28 mouse cellular contexts compared by ENCODE assay signal in genomic region chr11:70469764-70470163, GRCm38 (mm10). TPM values are rescaled to one million over a fixed set of nuclear protein-coding genes. Genes with fewer than 3 reads are reported as not detected.
A peak's percentile ranks its signal among the peaks of the same experiment; 100 is the strongest.
DNase-seq lines count a peak whose midpoint lies in the region; ATAC-seq lines count a peak whose summit lies in the region.
"Had no signal": no experiment of that assay in that cellular context is flagged by ENCODE, and none has a peak within 500 bp of the region (broad histone marks: within the 10 kb centered on the region; RNA-seq: fewer than 3 reads in every experiment).

No protein-coding gene starts in this region.

- no peak for ATAC-seq in heart, embryonic 13.5 days (ENCODE audit: extremely low read depth, insufficient number of reproducible peaks, low FRiP score, low TSS enrichment)
- no peak for ATAC-seq in intestine, embryonic 15.5 days
- ATAC-seq: forebrain, embryonic 14.5 days; forebrain, embryonic 16.5 days had no signal

- no peaks in the 10 kb centered on the region for H3K36me3 ChIP-seq in heart, embryonic 13.5 days
- no peaks in the 10 kb centered on the region for H3K36me3 ChIP-seq in heart, embryonic 10.5 days
- H3K36me3 ChIP-seq in macrophage (ENCODE audit: inconsistent target) = no peaks in the 10 kb centered on the region
- no peaks in the 10 kb centered on the region for H3K36me3 ChIP-seq in intestine, embryonic 15.5 days
- H3K36me3 ChIP-seq: embryonic facial prominence, embryonic 13.5 days; embryonic facial prominence, embryonic 15.5 days; forebrain, embryonic 10.5 days; forebrain, embryonic 12.5 days had no signal

- no peak overlapping the region for H3K9ac ChIP-seq in heart, embryonic 13.5 days
- H3K9ac ChIP-seq in intestine, embryonic 15.5 days = no peak overlapping the region
- H3K9ac ChIP-seq: embryonic facial prominence, embryonic 13.5 days; embryonic facial prominence, embryonic 15.5 days; forebrain, embryonic 12.5 days had no signal

- no peak overlapping the region for H3K4me2 ChIP-seq in heart, embryonic 13.5 days
- no peak overlapping the region for H3K4me2 ChIP-seq in intestine, embryonic 15.5 days (replicated peaks)
- H3K4me2 ChIP-seq: embryonic facial prominence, embryonic 13.5 days; embryonic facial prominence, embryonic 15.5 days; forebrain, embryonic 12.5 days had no signal

- DNase-seq in heart, adult 11 months = peak; percentile 80
- no peak for DNase-seq in heart, postnatal 4 days
- DNase-seq in heart, embryonic 10.5 days (ENCODE audit: low spot score) = no peak
- peak; percentile 87 for DNase-seq in 416B (ENCODE audit: low read depth)
- no peak for DNase-seq in layer of hippocampus, postnatal 10 days (ENCODE audit: low spot score in 2 of 2)
- DNase-seq: adrenal gland, adult 2 months; adrenal gland, postnatal 10 days; adrenal gland, postnatal 25 days; cerebellum, adult 18-20 months; cerebellum, adult 8-10 months; cerebellum, adult 9-11 months; cerebellum, postnatal 14 days; cerebellum, postnatal 36 days; embryo, embryonic 11 days had no signal

- H3K9me3 ChIP-seq in heart, embryonic 13.5 days = no peaks in the 10 kb centered on the region
- H3K9me3 ChIP-seq in heart, embryonic 10.5 days = no peaks in the 10 kb centered on the region
- no peaks in the 10 kb centered on the region for H3K9me3 ChIP-seq in intestine, embryonic 15.5 days
- H3K9me3 ChIP-seq: embryonic facial prominence, embryonic 13.5 days; embryonic facial prominence, embryonic 15.5 days; forebrain, embryonic 10.5 days; forebrain, embryonic 12.5 days had no signal

- H3K4me3 ChIP-seq in heart, embryonic 13.5 days = no peak overlapping the region
- H3K4me3 ChIP-seq in heart, embryonic 10.5 days = no peak overlapping the region
- H3K4me3 ChIP-seq in macrophage (ENCODE audit: inconsistent target) = no peak overlapping the region
- no peak overlapping the region for H3K4me3 ChIP-seq in intestine, embryonic 15.5 days (replicated peaks)
- H3K4me3 ChIP-seq: embryonic facial prominence, embryonic 13.5 days; embryonic facial prominence, embryonic 15.5 days; erythroblast, embryonic 14.5 days; forebrain, embryonic 10.5 days; forebrain, embryonic 12.5 days had no signal

- H3K27me3 ChIP-seq in heart, embryonic 13.5 days (replicated peaks) = peaks cover 26% of the 10 kb centered on the region
- peaks cover 27% of the 10 kb centered on the region for H3K27me3 ChIP-seq in heart, embryonic 10.5 days (ENCODE audit: insufficient read depth, poor library complexity, severe bottlenecking)
- H3K27me3 ChIP-seq in intestine, embryonic 15.5 days (replicated peaks) = peaks cover 3% of the 10 kb centered on the region

- H3K27ac ChIP-seq in heart, embryonic 13.5 days (replicated peaks) = peak overlapping the region; percentile 82
- no peak overlapping the region for H3K27ac ChIP-seq in heart, embryonic 10.5 days
- H3K27ac ChIP-seq in macrophage = peak overlapping the region; percentile 74
- H3K27ac ChIP-seq in intestine, embryonic 15.5 days = no peak overlapping the region
- H3K27ac ChIP-seq: embryonic facial prominence, embryonic 13.5 days; embryonic facial prominence, embryonic 15.5 days; forebrain, embryonic 10.5 days; forebrain, embryonic 12.5 days had no signal

- H3K4me1 ChIP-seq in heart, embryonic 13.5 days = peaks cover 28% of the 10 kb centered on the region
- peaks cover 19% of the 10 kb centered on the region for H3K4me1 ChIP-seq in heart, embryonic 10.5 days
- peaks cover 10% of the 10 kb centered on the region for H3K4me1 ChIP-seq in intestine, embryonic 15.5 days (replicated peaks)

- no peaks in the 10 kb centered on the region for H3K79me2 ChIP-seq in macrophage (ENCODE audit: inconsistent target)

- 70% methylated on average over 3 of the region's 3 CpGs for WGBS in heart, embryonic 13.5 days
- WGBS in heart, embryonic 10.5 days = 80% methylated on average over 3 of the region's 3 CpGs
- 95% methylated on average over 3 of the region's 3 CpGs for WGBS in macrophage (ENCODE audit: missing documents)
- WGBS in intestine, embryonic 15.5 days = 86% methylated on average over 3 of the region's 3 CpGs

RNA-seq across cellular contexts. Expression of gene Cxcl16, which starts 10.0 kb away (rescaled TPM):
- total RNA-seq in heart, postnatal 4 days (2021) = 1 to 10 TPM; 6.2 to 6.5 TPM
- polyA plus RNA-seq in heart, embryonic 13.5 days (2015; fragmentation: Nextera tagmentation; extraction: Ambion mirVana) = 6.8 and 6.9 TPM in 2 replicates
- polyA plus RNA-seq in heart, embryonic 10.5 days (2016; fragmentation: Nextera tagmentation; extraction: Ambion mirVana) = 3.7 and 6.0 TPM in 2 replicates
- 100 to 1,000 TPM in 19 of 26 experiments, 10 to 100 TPM in 7; 38.5 to 511 (median 181) TPM for total RNA-seq in macrophage (2018; cell fraction: chromatin; rRNA removed)
- 100 to 1,000 TPM in 21 of 26 experiments, 10 to 100 TPM in 5; 78.1 to 341 (median 209) TPM for total RNA-seq in macrophage (2018; cell fraction: cytosol; rRNA removed)
- total RNA-seq in macrophage (2018; cell fraction: nucleus; rRNA removed) = 100 to 1,000 TPM in 24 of 26 experiments, 10 to 100 TPM in 2; 63.6 to 577 (median 286) TPM
- polyA plus RNA-seq in macrophage (2018) = 84.4 to 133 TPM (median 111 TPM) in 3 replicates
- total RNA-seq in layer of hippocampus, postnatal 10 days (2021) = under 1 TPM; 0.42 to 0.69 TPM
- polyA plus RNA-seq in intestine, embryonic 15.5 days (2015; fragmentation: Nextera tagmentation; extraction: Ambion mirVana) = 8.6 and 10.4 TPM in 2 replicates
- total RNA-seq: common myeloid progenitor, adult 5-6 weeks; MEL had no signal
- polyA plus RNA-seq: erythroblast, embryonic 14.5 days had no signal

RNA-seq across cellular contexts. Expression of gene Zmynd15, which starts 10.5 kb away (rescaled TPM):
- total RNA-seq in heart, postnatal 4 days (2021) = 1 to 10 TPM in 1 of 2 experiments, under 1 TPM in 1; 0.92 to 2.0 TPM
- 1.4 and 1.5 TPM in 2 replicates for polyA plus RNA-seq in heart, embryonic 13.5 days (2015; fragmentation: Nextera tagmentation; extraction: Ambion mirVana)
- 0.73 and 1.2 TPM in 2 replicates for polyA plus RNA-seq in heart, embryonic 10.5 days (2016; fragmentation: Nextera tagmentation; extraction: Ambion mirVana)
- total RNA-seq in macrophage (2018; cell fraction: chromatin; rRNA removed) = 10 to 100 TPM; 15.3 to 70.9 (median 30.3) TPM
- 1 to 10 TPM; 2.5 to 9.7 (median 5.3) TPM for total RNA-seq in macrophage (2018; cell fraction: cytosol; rRNA removed)
- 10 to 100 TPM in 25 of 26 experiments, 1 to 10 TPM in 1; 9.8 to 55.7 (median 28.5) TPM for total RNA-seq in macrophage (2018; cell fraction: nucleus; rRNA removed)
- polyA plus RNA-seq in macrophage (2018) = 2.4 to 5.2 TPM (median 4.4 TPM) in 3 replicates
- total RNA-seq in layer of hippocampus, postnatal 10 days (2021) = 1 to 10 TPM in 1 of 2 experiments, under 1 TPM in 1; 0.96 to 1.1 TPM
- 0.78 and 1.2 TPM in 2 replicates for polyA plus RNA-seq in intestine, embryonic 15.5 days (2015; fragmentation: Nextera tagmentation; extraction: Ambion mirVana)
- total RNA-seq: common myeloid progenitor, adult 5-6 weeks; MEL had no signal
- polyA plus RNA-seq: erythroblast, embryonic 14.5 days had no signal

RNA-seq across cellular contexts. Expression of gene Med11, which starts 18.0 kb away (rescaled TPM):
- 10 to 100 TPM; 12.3 to 13.2 TPM for total RNA-seq in heart, postnatal 4 days (2021)
- 25.5 and 26.2 TPM in 2 replicates for polyA plus RNA-seq in heart, embryonic 13.5 days (2015; fragmentation: Nextera tagmentation; extraction: Ambion mirVana)
- polyA plus RNA-seq in heart, embryonic 10.5 days (2016; fragmentation: Nextera tagmentation; extraction: Ambion mirVana) = 31.0 and 37.5 TPM in 2 replicates
- 10 to 100 TPM in 20 of 26 experiments, 1 to 10 TPM in 6; 7.7 to 19.3 (median 12.0) TPM for total RNA-seq in macrophage (2018; cell fraction: chromatin; rRNA removed)
- total RNA-seq in macrophage (2018; cell fraction: cytosol; rRNA removed) = 10 to 100 TPM; 35.3 to 80.0 (median 55.9) TPM
- 10 to 100 TPM; 12.6 to 31.8 (median 18.8) TPM for total RNA-seq in macrophage (2018; cell fraction: nucleus; rRNA removed)
- 29.8 to 44.9 TPM (median 39.4 TPM) in 3 replicates for polyA plus RNA-seq in macrophage (2018)
- total RNA-seq in layer of hippocampus, postnatal 10 days (2021) = 10 to 100 TPM; 20.5 TPM
- 39.9 and 42.4 TPM in 2 replicates for polyA plus RNA-seq in intestine, embryonic 15.5 days (2015; fragmentation: Nextera tagmentation; extraction: Ambion mirVana)

RNA-seq across cellular contexts. Expression of gene Tm4sf5, which starts 35.3 kb away (rescaled TPM):
- total RNA-seq in heart, postnatal 4 days (2021) = 1 to 10 TPM; 1.7 to 2.5 TPM
- 8.4 and 8.5 TPM in 2 replicates for polyA plus RNA-seq in heart, embryonic 13.5 days (2015; fragmentation: Nextera tagmentation; extraction: Ambion mirVana)
- polyA plus RNA-seq in heart, embryonic 10.5 days (2016; fragmentation: Nextera tagmentation; extraction: Ambion mirVana) = 6.2 and 7.4 TPM in 2 replicates
- total RNA-seq in macrophage (2018; cell fraction: chromatin; rRNA removed) = 1 to 10 TPM in 6 of 26 experiments, under 1 TPM in 2, not detected in 18; 0.70 to 5.4 (median 1.9) TPM
- total RNA-seq in macrophage (2018; cell fraction: cytosol; rRNA removed) = 1 to 10 TPM in 15 of 26 experiments, under 1 TPM in 11; 0.29 to 3.8 (median 1.6) TPM
- 1 to 10 TPM in 19 of 26 experiments, under 1 TPM in 3, not detected in 4; 0.46 to 4.2 (median 1.5) TPM for total RNA-seq in macrophage (2018; cell fraction: nucleus; rRNA removed)
- 2.7 to 4.1 TPM in 2 of 3 replicates, not detected in the other for polyA plus RNA-seq in macrophage (2018)
- not detected for total RNA-seq in layer of hippocampus, postnatal 10 days (2021)
- polyA plus RNA-seq in intestine, embryonic 15.5 days (2015; fragmentation: Nextera tagmentation; extraction: Ambion mirVana) = 179 and 192 TPM in 2 replicates
- total RNA-seq: adrenal gland, postnatal 25 days; common myeloid progenitor, adult 5-6 weeks had no signal
- polyA plus RNA-seq: C2C12; embryonic facial prominence, embryonic 11.5 days; embryonic facial prominence, embryonic 15.5 days; erythroblast, embryonic 14.5 days had no signal

RNA-seq across cellular contexts. Expression of gene Arrb2, which starts 37.3 kb away (rescaled TPM):
- total RNA-seq in heart, postnatal 4 days (2021) = 10 to 100 TPM; 12.0 to 12.7 TPM
- 11.2 and 13.2 TPM in 2 replicates for polyA plus RNA-seq in heart, embryonic 13.5 days (2015; fragmentation: Nextera tagmentation; extraction: Ambion mirVana)
- polyA plus RNA-seq in heart, embryonic 10.5 days (2016; fragmentation: Nextera tagmentation; extraction: Ambion mirVana) = 11.5 and 19.3 TPM in 2 replicates
- total RNA-seq in macrophage (2018; cell fraction: chromatin; rRNA removed) = 1,000 to 10,000 TPM in 11 of 26 experiments, 100 to 1,000 TPM in 15; 122 to 1,570 (median 865) TPM
- total RNA-seq in macrophage (2018; cell fraction: cytosol; rRNA removed) = 100 to 1,000 TPM; 129 to 393 (median 270) TPM
- 100 to 1,000 TPM; 145 to 858 (median 561) TPM for total RNA-seq in macrophage (2018; cell fraction: nucleus; rRNA removed)
- polyA plus RNA-seq in macrophage (2018) = 230 to 319 TPM (median 312 TPM) in 3 replicates
- total RNA-seq in layer of hippocampus, postnatal 10 days (2021) = 10 to 100 TPM; 92.5 to 96.0 TPM
- 13.2 and 15.4 TPM in 2 replicates for polyA plus RNA-seq in intestine, embryonic 15.5 days (2015; fragmentation: Nextera tagmentation; extraction: Ambion mirVana)

Comparison
In these comparisons a context has a peak if more than half of its experiments do, and no peak if none do; other contexts are left out.
1. DNase-seq: peak in heart, adult 11 months (single experiment) and 416B (single experiment); none in heart, postnatal 4 days (single experiment), heart, embryonic 10.5 days (single experiment) and layer of hippocampus, postnatal 10 days (0 of 2).
2. H3K27ac ChIP-seq: peak in heart, embryonic 13.5 days (single experiment) and macrophage (single experiment); none in heart, embryonic 10.5 days (single experiment) and intestine, embryonic 15.5 days (single experiment).